Mouse (Mus musculus) heart, embryonic 13.5 days (tissue): ENCODE results near the gene Sgsm1. TPM values are rescaled to one million over a fixed set of nuclear protein-coding genes. Genes with fewer than 3 reads are reported as not detected.

Experiments
- ATAC-seq: fragments of 200-750 bp; cut with Nextera tagmentation; 2 replicates; pipeline ENCODE4 v1.8.0; 2017; ENCODE audit warnings: moderate TSS enrichment; ENCODE audit not compliant: insufficient number of reproducible peaks, low FRiP score, low TSS enrichment; ENCODE audit errors: extremely low read depth
- H3K27ac ChIP-seq: fragments of 300-500 bp; sonication (generic); replicated peaks from 2 replicates; pipeline ENCODE4 v1.5.1; 2015; ENCODE audit warnings: moderate library complexity, mild to moderate bottlenecking, inconsistent platforms
- H3K27me3 ChIP-seq: fragments of 300-500 bp; sonication (generic); replicated peaks from 2 replicates; pipeline ENCODE4 v1.6.1; 2015; ENCODE audit warnings: mild to moderate bottlenecking, inconsistent platforms
- H3K36me3 ChIP-seq: fragments of 300-500 bp; sonication (generic); 2 replicates; pipeline ENCODE4 v1.6.1; 2015; ENCODE audit warnings: mild to moderate bottlenecking, inconsistent platforms
- H3K4me1 ChIP-seq: fragments of 300-500 bp; sonication (generic); 2 replicates; pipeline ENCODE4 v1.6.1; 2015; ENCODE audit warnings: inconsistent platforms
- H3K4me2 ChIP-seq: fragments of 300-500 bp; sonication (generic); 2 replicates; pipeline ENCODE4 v1.6.1; 2015; ENCODE audit warnings: inconsistent platforms, mild to moderate bottlenecking, moderate library complexity
- H3K4me3 ChIP-seq: fragments of 300-500 bp; sonication (generic); 2 replicates; pipeline ENCODE4 v1.5.1; 2015; ENCODE audit warnings: moderate library complexity, mild to moderate bottlenecking, inconsistent platforms
- H3K9ac ChIP-seq: fragments of 300-500 bp; sonication (generic); 2 replicates; pipeline ENCODE4 v1.6.1; 2015; ENCODE audit warnings: inconsistent platforms, mild to moderate bottlenecking, moderate library complexity
- H3K9me3 ChIP-seq: fragments of 300-500 bp; sonication (generic); 2 replicates; pipeline ENCODE4 v1.6.1; 2016; ENCODE audit warnings: inconsistent platforms
- WGBS: fragments of 180-500 bp; shearing (Covaris S2); methylation state at CpG from one replicate; pipeline ENCODE4 v1.1.7; 2015; ENCODE audit warnings: mixed read lengths; 5-methylcytosine and 5-hydroxymethylcytosine counted together
- polyA plus RNA-seq: library from polyadenylated mRNA; unstranded; fragments of >200 nt; fragmentation: Nextera tagmentation; extraction: Ambion mirVana; gene quantifications from 2 replicates; pipeline ENCODE4 v1.2.1, GENCODE M21; 2015

Sgsm1 gene
- polyA plus RNA-seq, 1 experiment from 2014 or later: 1.5 TPM

- Histone ChIP-seq H3K36me3 (no peaks in the 10 kb centered on the region), H3K27ac (no peak overlapping the region), H3K9me3 (no peaks in the 10 kb centered on the region), H3K4me2 (no peak overlapping the region), H3K27me3 (peaks cover 99% of the 10 kb centered on the region), H3K4me1 (no peaks in the 10 kb centered on the region), H3K9ac (no peak overlapping the region), H3K4me3 (no peak overlapping the region)
- WGBS: 9% methylated on average over 11 of the region's 11 CpGs
- no peak for ATAC-seq
Observed at GRCm38 (mm10) chr5:113345781-113346180, 35.2 kb upstream of the Sgsm1 start.

DNA sequence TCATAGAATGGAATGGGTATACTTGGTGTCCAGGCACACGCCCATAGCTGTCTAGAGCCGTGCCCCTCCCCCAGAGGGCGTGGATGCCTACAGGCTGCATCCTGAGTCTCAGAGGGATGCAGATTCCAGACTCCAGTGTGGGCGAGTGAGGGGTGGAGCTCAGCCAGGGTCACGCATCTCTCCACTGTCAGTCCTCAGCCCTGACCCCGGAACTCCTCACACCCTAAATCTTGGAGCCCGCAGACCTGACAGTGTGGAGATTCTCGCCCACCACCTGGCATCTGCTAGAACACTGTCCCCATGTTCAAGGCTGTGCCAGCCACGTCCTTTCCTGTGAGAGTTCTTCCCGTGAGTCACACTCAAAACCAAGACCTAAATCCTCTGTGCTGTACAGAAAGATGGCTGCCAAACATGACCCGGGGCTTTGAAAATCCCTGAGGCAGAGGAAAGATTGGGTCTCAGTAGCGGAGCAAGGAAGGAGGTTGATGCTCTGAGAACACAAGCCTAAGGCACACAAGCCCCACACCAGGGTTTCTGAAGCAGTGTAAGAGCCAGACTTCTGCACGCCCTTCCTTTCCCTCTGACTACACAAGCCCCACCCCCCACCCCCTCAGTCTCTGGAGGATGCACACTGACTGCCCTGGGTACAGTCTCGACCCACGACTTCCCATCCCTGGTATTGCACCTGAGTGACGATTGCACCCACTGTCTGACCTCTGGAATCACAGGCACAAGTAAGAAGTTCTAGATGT is 34.2 kb upstream of the Sgsm1 start:
- no peak overlapping the region for H3K27ac ChIP-seq
- WGBS: 34% methylated on average over 16 of the region's 16 CpGs
- no peak overlapping the region for H3K4me2 ChIP-seq

GRCm38 (mm10) chr5:113336281-113336680 is 25.7 kb upstream of the Sgsm1 start:
- H3K27me3 ChIP-seq: peaks cover 91% of the 10 kb centered on the region
- peaks cover 12% of the 10 kb centered on the region for H3K9me3 ChIP-seq
- 0 out of 2 replicates have a peak overlapping the region, but pooled peaks have one; percentile 42 for H3K4me3 ChIP-seq
- peak overlapping the region; percentile 63; the same call in 1 of the 2 replicates for H3K4me2 ChIP-seq
- H3K36me3 ChIP-seq: no peaks in the 10 kb centered on the region
- WGBS: 31% methylated on average over 9 of the region's 9 CpGs
- no peak overlapping the region for H3K9ac ChIP-seq
- peaks cover 15% of the 10 kb centered on the region for H3K4me1 ChIP-seq
- H3K27ac ChIP-seq: no peak overlapping the region
- ATAC-seq: no peak

More for the DNA sequence above, 34.2 kb upstream of the Sgsm1 start:
- H3K4me3 ChIP-seq: no peak overlapping the region
- no peak overlapping the region for H3K9ac ChIP-seq
- H3K9me3 ChIP-seq: no peaks in the 10 kb centered on the region
- no peaks in the 10 kb centered on the region for H3K36me3 ChIP-seq
- H3K4me1 ChIP-seq: no peaks in the 10 kb centered on the region
- H3K27me3 ChIP-seq: peaks cover 92% of the 10 kb centered on the region
- ATAC-seq: no peak

- Histone ChIP-seq H3K4me2 (peak overlapping the region; percentile 63), H3K27me3 (peaks cover 91% of the 10 kb centered on the region), H3K36me3 (no peaks in the 10 kb centered on the region), H3K4me3 (peak overlapping the region; percentile 42), H3K9ac (0 out of 2 replicates have a peak overlapping the region, but pooled peaks have one; percentile 52), H3K9me3 (peaks cover 12% of the 10 kb centered on the region), H3K4me1 (peaks cover 15% of the 10 kb centered on the region), H3K27ac (no peak overlapping the region)
- no peak for ATAC-seq
- 2% methylated on average over 17 of the region's 17 CpGs for WGBS
Observed at GRCm38 (mm10) chr5:113335732-113336131, 25.1 kb upstream of the Sgsm1 start.

DNA sequence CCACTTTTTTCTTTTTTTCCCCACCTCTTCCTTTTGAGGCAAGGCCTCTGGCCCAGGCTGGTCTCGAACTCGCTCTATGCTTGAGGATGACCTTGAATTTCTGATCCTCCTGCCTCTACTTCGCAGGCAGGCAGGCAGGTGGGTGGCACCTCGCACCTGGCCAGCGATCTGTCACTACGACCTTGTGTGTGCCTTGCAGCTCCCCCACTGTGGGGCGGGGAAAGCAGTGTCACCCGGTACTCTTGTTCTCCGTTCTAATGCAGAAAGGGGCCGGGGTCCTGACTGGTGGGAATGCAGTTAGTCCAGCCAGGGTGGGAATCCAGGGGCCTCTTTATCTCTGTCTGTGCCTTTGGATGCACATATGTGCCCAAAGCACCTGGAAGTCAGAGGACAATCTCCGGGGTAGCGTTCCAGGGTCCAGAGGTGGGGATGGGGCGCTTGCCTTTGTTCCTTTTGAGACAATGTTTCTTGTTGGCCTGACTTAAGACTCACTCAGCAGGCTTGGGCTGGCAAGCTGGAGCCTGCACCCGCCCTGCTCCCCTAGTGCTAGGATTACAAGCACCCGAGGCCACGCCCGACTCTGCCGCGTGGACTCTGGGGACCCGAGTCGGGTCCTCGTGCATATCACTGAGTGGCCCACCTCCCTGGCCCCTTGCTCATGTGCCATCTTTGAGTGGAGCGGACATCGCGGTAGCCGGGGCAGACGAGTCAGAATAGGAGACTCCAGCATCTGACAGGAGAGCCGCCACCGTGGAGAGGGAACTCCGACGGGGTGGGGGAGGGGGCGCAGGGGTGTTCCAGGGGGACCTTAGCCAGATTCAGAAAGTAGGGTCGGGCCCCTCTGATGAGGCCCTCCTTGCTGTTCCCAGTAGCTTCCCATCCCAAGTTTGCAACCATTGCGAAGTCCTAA is 24.3 kb upstream of the Sgsm1 start:
- 8% methylated on average over 34 of the region's 34 CpGs for WGBS
- peak overlapping the region; percentile 42 for H3K4me3 ChIP-seq
- H3K9me3 ChIP-seq: peaks cover 12% of the 10 kb centered on the region
- H3K4me2 ChIP-seq: peak overlapping the region; percentile 63
- 0 out of 2 replicates have a peak overlapping the region, but pooled peaks have one; percentile 52 for H3K9ac ChIP-seq
- peaks cover 97% of the 10 kb centered on the region for H3K27me3 ChIP-seq
- ATAC-seq: no peak
- H3K27ac ChIP-seq: no peak overlapping the region
- no peaks in the 10 kb centered on the region for H3K36me3 ChIP-seq
- peaks cover 15% of the 10 kb centered on the region for H3K4me1 ChIP-seq

DNA sequence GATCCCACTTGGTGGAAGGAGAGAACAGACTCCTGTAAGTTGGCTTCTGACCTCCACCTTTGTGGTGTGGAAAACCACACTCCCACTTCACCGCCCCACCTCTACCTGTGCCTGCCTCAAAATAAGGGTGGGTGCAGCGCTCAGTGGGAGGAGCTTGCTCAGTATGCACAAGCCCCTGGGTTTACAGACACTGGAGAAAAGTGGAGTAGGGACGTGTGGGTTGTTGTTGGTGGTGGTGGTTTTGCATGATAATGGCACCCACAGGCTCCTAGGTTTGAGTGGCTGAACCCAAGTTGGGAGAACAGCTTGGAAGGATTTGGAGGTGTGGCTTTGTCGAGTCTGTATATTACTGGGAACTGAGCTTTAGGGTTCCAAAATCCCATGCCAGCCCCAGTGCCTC is 22.3 kb upstream of the Sgsm1 start:
- no peak overlapping the region for H3K27ac ChIP-seq
- H3K4me3 ChIP-seq: no peak overlapping the region
- H3K9ac ChIP-seq: no peak overlapping the region
- H3K9me3 ChIP-seq: peaks cover 25% of the 10 kb centered on the region
- H3K36me3 ChIP-seq: no peaks in the 10 kb centered on the region
- 52% methylated on average over 4 of the region's 4 CpGs for WGBS
- H3K4me1 ChIP-seq: peaks cover 15% of the 10 kb centered on the region
- H3K4me2 ChIP-seq: no peak overlapping the region
- peaks cover 83% of the 10 kb centered on the region for H3K27me3 ChIP-seq
- ATAC-seq: no peak

GRCm38 (mm10) chr5:113332239-113332638 is 21.7 kb upstream of the Sgsm1 start:
- Histone ChIP-seq H3K36me3 (no peaks in the 10 kb centered on the region), H3K4me1 (peaks cover 15% of the 10 kb centered on the region), H3K27me3 (peaks cover 77% of the 10 kb centered on the region), H3K9ac (no peak overlapping the region), H3K9me3 (peaks cover 32% of the 10 kb centered on the region), H3K4me3 (no peak overlapping the region), H3K4me2 (no peak overlapping the region), H3K27ac (no peak overlapping the region)
- 20% methylated on average over 12 of the region's 12 CpGs for WGBS
- ATAC-seq: no peak

DNA sequence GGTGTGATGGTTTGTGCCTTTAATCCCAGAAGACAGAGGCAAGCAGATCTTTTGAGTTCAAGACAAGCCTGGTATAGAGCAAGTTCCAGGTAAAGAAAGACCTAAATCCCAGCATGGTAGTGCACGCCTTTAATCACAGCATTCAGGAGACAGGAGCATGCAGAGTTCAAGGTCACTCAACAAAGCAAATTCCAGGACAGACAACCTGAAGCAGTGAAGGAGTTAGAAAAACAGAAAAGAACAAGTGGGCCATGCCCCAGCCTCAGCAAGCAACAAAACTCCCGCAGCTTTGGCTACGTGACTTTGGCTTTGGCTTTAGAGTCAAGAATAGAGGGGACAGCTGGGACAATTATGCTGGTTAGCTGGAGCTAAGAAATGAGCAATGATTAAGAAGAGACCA is 19.6 kb upstream of the Sgsm1 start:
- no peak overlapping the region for H3K4me3 ChIP-seq
- no peak overlapping the region for H3K27ac ChIP-seq
- H3K9ac ChIP-seq: no peak overlapping the region
- 74% methylated on average over 3 of the region's 3 CpGs for WGBS
- peaks cover 75% of the 10 kb centered on the region for H3K27me3 ChIP-seq
- no peak overlapping the region for H3K4me2 ChIP-seq
- H3K36me3 ChIP-seq: no peaks in the 10 kb centered on the region
- no peak for ATAC-seq
- H3K4me1 ChIP-seq: peaks cover 7% of the 10 kb centered on the region
- H3K9me3 ChIP-seq: peaks cover 41% of the 10 kb centered on the region

DNA sequence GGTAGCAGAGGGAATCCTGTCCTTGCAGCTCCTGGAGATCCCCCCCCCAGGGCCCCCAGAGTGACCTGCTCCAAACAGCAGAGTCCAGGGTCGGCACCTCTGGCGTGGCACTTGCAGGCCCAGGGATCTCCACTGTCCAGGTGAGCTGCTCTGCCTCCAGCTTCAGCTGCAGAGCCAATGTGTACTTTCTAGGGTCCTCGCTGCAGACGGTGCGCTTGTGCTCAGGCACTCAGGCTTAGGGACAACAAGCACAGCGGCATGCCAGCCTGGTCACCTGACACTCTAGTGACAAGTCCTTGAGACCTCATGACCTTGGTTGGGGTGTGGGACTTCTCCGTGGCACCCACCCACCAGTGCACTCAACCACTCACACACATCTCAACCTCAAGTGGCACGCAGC is 18.9 kb upstream of the Sgsm1 start:
- no peak overlapping the region for H3K4me2 ChIP-seq
- H3K27me3 ChIP-seq: peaks cover 75% of the 10 kb centered on the region
- no peak overlapping the region for H3K27ac ChIP-seq
- H3K9me3 ChIP-seq: peaks cover 41% of the 10 kb centered on the region
- H3K9ac ChIP-seq: no peak overlapping the region
- no peak for ATAC-seq
- no peaks in the 10 kb centered on the region for H3K36me3 ChIP-seq
- no peak overlapping the region for H3K4me3 ChIP-seq
- 84% methylated on average over 8 of the region's 8 CpGs for WGBS
- H3K4me1 ChIP-seq: no peaks in the 10 kb centered on the region

DNA sequence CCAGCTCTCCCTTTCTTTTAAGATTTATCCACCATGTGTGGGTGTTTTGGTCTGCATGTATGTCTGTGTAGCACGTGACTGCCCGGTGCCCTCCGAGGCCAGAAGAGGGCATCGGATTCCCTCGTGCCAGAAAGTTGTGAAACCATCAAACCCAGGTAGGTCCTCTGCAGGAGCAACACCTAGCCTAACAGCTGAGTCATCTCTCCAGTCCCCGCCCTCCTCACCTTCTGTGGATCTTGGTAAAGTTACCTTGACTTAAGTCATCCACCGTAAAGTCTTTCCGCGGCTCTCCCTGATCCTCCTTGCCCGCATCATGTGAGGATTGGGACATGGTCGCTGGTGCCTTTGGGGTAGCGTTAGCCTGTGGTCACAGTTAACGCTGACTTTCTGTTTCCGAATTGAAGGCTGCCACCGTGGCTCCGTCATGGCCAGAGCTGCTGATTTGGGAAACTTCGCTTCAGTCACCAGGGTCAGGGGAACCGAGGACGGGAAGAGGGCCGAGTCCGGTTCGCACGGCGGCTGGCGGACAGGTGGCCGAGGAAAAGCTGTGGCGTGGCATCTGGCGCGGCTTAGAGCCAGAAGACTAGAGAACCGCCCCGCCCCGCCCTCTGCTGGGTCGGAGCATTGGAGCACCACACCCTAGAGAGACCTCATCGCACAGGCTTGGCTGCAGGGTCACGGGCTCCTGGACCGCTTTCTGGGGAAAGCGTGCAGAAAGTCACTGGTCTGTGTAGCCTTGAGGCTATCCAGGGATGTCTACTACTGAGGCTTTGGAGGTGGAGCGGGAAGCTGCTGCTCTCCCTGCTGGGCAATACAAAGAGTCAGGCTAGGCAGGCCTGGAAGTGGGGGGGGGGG is 13.4 kb upstream of the Sgsm1 start:
- no peak for ATAC-seq
- Histone ChIP-seq H3K27ac (no peak overlapping the region), H3K36me3 (no peaks in the 10 kb centered on the region), H3K4me2 (peak overlapping the region; percentile 69), H3K9ac (peak overlapping the region; percentile 63), H3K4me3 (peak overlapping the region; percentile 45), H3K4me1 (peaks cover 7% of the 10 kb centered on the region), H3K27me3 (peaks cover 50% of the 10 kb centered on the region), H3K9me3 (peaks cover 24% of the 10 kb centered on the region)
- 4% methylated on average over 38 of the region's 38 CpGs for WGBS
